Mouse (Mus musculus): Measurements from ENCODE around the gene Prrc2b.

The Prrc2b gene

GRCm38 (mm10) chr2:32187019-32187551 is 36.2 kb downstream of the Prrc2b start:
- DNase-seq (ENCODE audit: low spot score in 2 of 2): no peak

- no peak for DNase-seq (ENCODE audit: low spot score in 2 of 2)
Measured at GRCm38 (mm10) chr2:32187649-32188048, 36.8 kb downstream of the Prrc2b start.

GRCm38 (mm10) chr2:32189060-32189681 is 38.3 kb downstream of the Prrc2b start:
- no peak for DNase-seq (ENCODE audit: low spot score in 2 of 2)

GRCm38 (mm10) chr2:32190620-32191019 is 39.7 kb downstream of the Prrc2b start:
- DNase-seq (ENCODE audit: low spot score in 2 of 2): no peak

- DNase-seq (ENCODE audit: low spot score in 2 of 2): no peak
Measured at GRCm38 (mm10) chr2:32191872-32192507, 41.1 kb downstream of the Prrc2b start.

- DNase-seq (ENCODE audit: low spot score in 2 of 2): no peak
Measured at GRCm38 (mm10) chr2:32198977-32199376, 48.1 kb downstream of the Prrc2b start.

- no peak for DNase-seq (ENCODE audit: low spot score in 2 of 2)
Measured at GRCm38 (mm10) chr2:32200033-32200432, 49.2 kb downstream of the Prrc2b start.

- no peak for DNase-seq (ENCODE audit: low spot score in 2 of 2)
Measured at GRCm38 (mm10) chr2:32200712-32201111, 49.8 kb downstream of the Prrc2b start.

GRCm38 (mm10) chr2:32201527-32201926 is 50.6 kb downstream of the Prrc2b start:
- no peak for DNase-seq (ENCODE audit: low spot score in 2 of 2)

GRCm38 (mm10) chr2:32203853-32204252 is 53.0 kb downstream of the Prrc2b start:
- DNase-seq (ENCODE audit: low spot score in 2 of 2): no peak

GRCm38 (mm10) chr2:32207682-32208081 is 56.8 kb downstream of the Prrc2b start:
- DNase-seq (ENCODE audit: low spot score in 2 of 2): no peak

GRCm38 (mm10) chr2:32211689-32212088 is 60.8 kb downstream of the Prrc2b start:
- no peak for DNase-seq (ENCODE audit: low spot score in 2 of 2)

- DNase-seq (ENCODE audit: low spot score in 2 of 2): no peak
Measured at GRCm38 (mm10) chr2:32213000-32213399, 62.1 kb downstream of the Prrc2b start.

- no peak for DNase-seq (ENCODE audit: low spot score in 2 of 2)
Measured at GRCm38 (mm10) chr2:32215576-32215975, 64.7 kb downstream of the Prrc2b start.

- DNase-seq (ENCODE audit: low spot score in 2 of 2): no peak
Measured at GRCm38 (mm10) chr2:32216506-32216905, 65.6 kb downstream of the Prrc2b start.

GRCm38 (mm10) chr2:32217656-32218055 is 66.8 kb downstream of the Prrc2b start:
- DNase-seq (ENCODE audit: low spot score in 2 of 2): no peak

GRCm38 (mm10) chr2:32218113-32218512 is 67.2 kb downstream of the Prrc2b start:
- DNase-seq (ENCODE audit: low spot score in 2 of 2): no peak

- DNase-seq (ENCODE audit: low spot score in 2 of 2): no peak
Measured at GRCm38 (mm10) chr2:32218541-32219334, 67.9 kb downstream of the Prrc2b start.

- DNase-seq (ENCODE audit: low spot score in 2 of 2): no peak
Measured at GRCm38 (mm10) chr2:32219501-32219900, 68.6 kb downstream of the Prrc2b start.

GRCm38 (mm10) chr2:32220021-32220420 is 69.1 kb downstream of the Prrc2b start:
- no peak for DNase-seq (ENCODE audit: low spot score in 2 of 2)

GRCm38 (mm10) chr2:32220969-32221368 is 70.1 kb downstream of the Prrc2b start:
- DNase-seq (ENCODE audit: low spot score in 2 of 2): no peak

- no peak for DNase-seq (ENCODE audit: low spot score in 2 of 2)
Measured at GRCm38 (mm10) chr2:32221577-32221976, 70.7 kb downstream of the Prrc2b start.

- no peak for DNase-seq (ENCODE audit: low spot score in 2 of 2)
Measured at GRCm38 (mm10) chr2:32222057-32222456, 71.2 kb downstream of the Prrc2b start.

Data from urinary bladder, adult 18-20 months (tissue).